ENCODE assay signal across 10 mouse cellular contexts in genomic region chr4:108782421-108783085, GRCm38 (mm10). TPM values are rescaled to one million over a fixed set of nuclear protein-coding genes. Genes with fewer than 3 reads are reported as not detected.
DNase-seq lines count a peak whose midpoint lies in the region; ATAC-seq lines count a peak whose summit lies in the region.
"Had no signal": no experiment of that assay in that cellular context is flagged by ENCODE, and none has a peak within 500 bp of the region (broad histone marks: within the 10 kb centered on the region; RNA-seq: fewer than 3 reads in every experiment).

No protein-coding gene starts in this region.

- H3K36me3 ChIP-seq in forebrain, embryonic 11.5 days (ENCODE audit: control insufficient read depth, insufficient read depth, low read length) = no peaks in the 10 kb centered on the region
- H3K36me3 ChIP-seq: hindbrain, embryonic 10.5 days had no signal

- H3K4me2 ChIP-seq in forebrain, embryonic 11.5 days (ENCODE audit: low read depth, low read length, severe bottlenecking) = no peak overlapping the region
- H3K4me2 ChIP-seq: lung, embryonic 14.5 days had no signal

- H3K27me3 ChIP-seq in forebrain, embryonic 11.5 days (ENCODE audit: control insufficient read depth, insufficient read depth, low read length) = no peaks in the 10 kb centered on the region

- H3K9ac ChIP-seq in forebrain, embryonic 11.5 days (ENCODE audit: low read length) = no peak overlapping the region
- H3K9ac ChIP-seq: lung, embryonic 14.5 days had no signal

- H3K4me1 ChIP-seq in forebrain, embryonic 11.5 days (replicated peaks; ENCODE audit: control insufficient read depth, insufficient read depth, low read length) = peaks cover 5% of the 10 kb centered on the region; the same call in 1 of the 2 replicates

- DNase-seq in heart, adult 18-20 months = peak; percentile 4 to 25
- DNase-seq in heart, adult 8-10 months (ENCODE audit: low spot score) = no peak
- DNase-seq in adrenal gland, postnatal 10 days = peak; percentile 34
- DNase-seq in frontal cortex, adult 2 months (ENCODE audit: extremely low spot score in 1 of 2, low spot score in 1 of 2) = peak; percentile 15 to 70
- DNase-seq in right cerebral cortex, adult 2 months (ENCODE audit: low spot score in 2 of 2) = peak; percentile 61 to 65
- no peak for DNase-seq in gastrocnemius, postnatal 4 days (ENCODE audit: low spot score in 2 of 2)
- no peak for DNase-seq in forebrain, embryonic 11.5 days (ENCODE audit: low spot score)
- no peak for DNase-seq in lung, postnatal 25 days (ENCODE audit: low spot score)
- DNase-seq: lung, embryonic 14.5 days had no signal

- no peak for ATAC-seq in forebrain, embryonic 11.5 days (replicated peaks; ENCODE audit: low FRiP score)

- no peak overlapping the region for H3K4me3 ChIP-seq in forebrain, embryonic 11.5 days (ENCODE audit: low read depth, low read length)
- H3K4me3 ChIP-seq: hindbrain, embryonic 10.5 days had no signal

- no peaks in the 10 kb centered on the region for H3K9me3 ChIP-seq in forebrain, embryonic 11.5 days (ENCODE audit: control insufficient read depth, low read length)
- H3K9me3 ChIP-seq: hindbrain, embryonic 10.5 days had no signal

- 43% methylated on average over 8 of the region's 8 CpGs for WGBS in forebrain, embryonic 11.5 days

- no peak overlapping the region for H3K27ac ChIP-seq in forebrain, embryonic 11.5 days (ENCODE audit: low read depth, low read length)
- H3K27ac ChIP-seq: hindbrain, embryonic 10.5 days had no signal

RNA-seq across cellular contexts. Expression of gene Zfyve9, which starts 2.0 kb away (rescaled TPM):
- 10 to 100 TPM; 27.5 to 28.4 TPM for total RNA-seq in heart, adult 18-20 months (2021)
- 10 to 100 TPM; 26.8 to 30.7 (median 29.0) TPM for total RNA-seq in heart, adult 8-10 months (2022)
- total RNA-seq in adrenal gland, postnatal 10 days (2021) = 10 to 100 TPM; 20.8 to 24.4 TPM
- 21.9 TPM in 2 replicates for polyA plus RNA-seq in frontal cortex, adult 2 months (2012; rRNA removed)
- 10 to 100 TPM; 24.5 to 26.5 TPM for total RNA-seq in gastrocnemius, postnatal 4 days (2021)
- polyA plus RNA-seq in forebrain, embryonic 11.5 days (2014; fragmentation: Nextera tagmentation; extraction: Ambion mirVana) = 4.0 and 4.8 TPM in 2 replicates

RNA-seq across cellular contexts. Expression of gene Btf3l4, which starts 50.9 kb away (rescaled TPM):
- 10 to 100 TPM; 73.1 to 75.0 TPM for total RNA-seq in heart, adult 18-20 months (2021)
- 10 to 100 TPM; 71.7 to 87.3 (median 80.1) TPM for total RNA-seq in heart, adult 8-10 months (2022)
- total RNA-seq in adrenal gland, postnatal 10 days (2021) = 100 to 1,000 TPM; 115 to 125 TPM
- 88.4 and 93.9 TPM in 2 replicates for polyA plus RNA-seq in frontal cortex, adult 2 months (2012; rRNA removed)
- 10 to 100 TPM; 83.6 to 97.1 TPM for total RNA-seq in gastrocnemius, postnatal 4 days (2021)
- polyA plus RNA-seq in forebrain, embryonic 11.5 days (2014; fragmentation: Nextera tagmentation; extraction: Ambion mirVana) = 230 and 249 TPM in 2 replicates

RNA-seq across cellular contexts. Expression of gene Txndc12, which starts 51.8 kb away (rescaled TPM):
- 10 to 100 TPM; 28.0 to 28.7 TPM for total RNA-seq in heart, adult 18-20 months (2021)
- 10 to 100 TPM; 26.2 to 31.4 (median 27.8) TPM for total RNA-seq in heart, adult 8-10 months (2022)
- total RNA-seq in adrenal gland, postnatal 10 days (2021) = 10 to 100 TPM; 70.0 to 71.7 TPM
- polyA plus RNA-seq in frontal cortex, adult 2 months (2012; rRNA removed) = 41.0 and 41.1 TPM in 2 replicates
- total RNA-seq in gastrocnemius, postnatal 4 days (2021) = 10 to 100 TPM; 37.2 to 41.1 TPM
- polyA plus RNA-seq in forebrain, embryonic 11.5 days (2014; fragmentation: Nextera tagmentation; extraction: Ambion mirVana) = 99.4 and 101 TPM in 2 replicates

Comparison
In these comparisons a context has a peak if more than half of its experiments do, and no peak if none do; other contexts are left out.
1. DNase-seq: peak in heart, adult 18-20 months (2 of 2), adrenal gland, postnatal 10 days (single experiment), frontal cortex, adult 2 months (2 of 2) and right cerebral cortex, adult 2 months (2 of 2); none in heart, adult 8-10 months (single experiment), gastrocnemius, postnatal 4 days (0 of 2), forebrain, embryonic 11.5 days (single experiment) and lung, postnatal 25 days (single experiment).